Mouse (Mus musculus) ovary, postnatal 36 days (tissue): Measurements from ENCODE around the gene Ppp2r3a.

Experiments
- DNase-seq: peaks from one replicate; pipeline ENCODE4 v3.0.0; 2022; ENCODE audit warnings: low spot score, mixed read lengths

Ppp2r3a gene

GRCm38 (mm10) chr9:101250981-101251643 is 483 bp downstream of the Ppp2r3a start:
- peak; percentile 78 for DNase-seq

GRCm38 (mm10) chr9:101250486-101250885 is 1.1 kb downstream of the Ppp2r3a start:
- DNase-seq = no peak

- no peak for DNase-seq
Measured at GRCm38 (mm10) chr9:101249626-101250025, 2.0 kb downstream of the Ppp2r3a start.

DNA sequence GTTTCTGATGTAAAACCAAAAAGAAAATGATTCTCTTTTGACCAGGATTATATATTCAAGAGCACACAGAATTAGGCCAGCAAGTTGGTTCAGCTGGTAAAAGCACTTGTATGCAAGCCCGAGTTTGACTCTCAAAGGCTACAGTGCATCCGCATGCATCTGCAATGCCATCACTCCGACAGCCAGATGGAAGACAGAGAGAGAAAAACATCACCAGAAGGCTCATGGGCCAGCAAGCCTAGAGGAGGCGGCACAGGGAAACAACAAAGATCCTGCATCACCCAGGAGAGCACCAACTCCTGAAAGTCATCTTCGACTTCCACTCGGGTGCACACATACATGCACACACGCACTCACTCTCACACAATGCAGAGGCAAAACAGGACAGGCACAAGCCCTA is 4.1 kb downstream of the Ppp2r3a start:
- no peak for DNase-seq

DNA sequence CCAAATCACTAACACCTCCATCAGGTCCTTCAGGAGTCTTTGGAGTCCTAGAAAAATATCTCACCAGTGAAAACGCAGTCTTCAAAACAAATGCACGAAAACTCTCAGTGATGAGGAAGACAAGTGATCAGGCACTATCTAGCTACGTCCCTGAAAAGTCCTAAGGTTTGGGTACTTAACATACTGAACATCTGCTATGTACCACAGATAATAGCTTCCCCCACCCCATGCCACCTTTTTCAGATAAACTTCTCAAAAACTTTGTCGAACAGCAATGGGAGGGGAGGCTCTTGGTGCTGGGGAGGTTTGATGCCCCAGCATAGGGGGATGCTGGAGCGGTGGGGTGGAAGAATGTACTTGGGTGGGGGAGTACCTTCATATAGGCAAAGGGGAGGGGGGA is 6.1 kb downstream of the Ppp2r3a start:
- no peak for DNase-seq

DNA sequence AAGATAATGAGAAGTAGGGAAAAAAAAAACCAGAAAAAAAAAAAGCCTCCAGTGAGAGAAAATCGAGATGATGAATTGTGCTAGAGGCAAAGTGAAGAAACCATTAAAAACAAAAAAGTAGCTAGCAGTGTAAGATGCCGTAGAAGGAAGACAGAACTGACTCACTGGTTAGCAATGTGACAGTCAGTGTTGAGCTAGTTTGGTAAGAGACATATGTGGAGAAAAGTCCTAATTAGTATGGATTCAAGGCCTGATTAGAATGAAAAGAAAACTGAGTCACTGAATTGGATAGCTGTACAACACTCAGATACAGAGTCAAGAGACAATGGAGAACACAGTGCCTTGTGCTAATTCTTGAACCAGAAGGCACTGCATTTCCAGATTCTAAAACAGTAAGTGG is 7.9 kb downstream of the Ppp2r3a start:
- DNase-seq = no peak

DNA sequence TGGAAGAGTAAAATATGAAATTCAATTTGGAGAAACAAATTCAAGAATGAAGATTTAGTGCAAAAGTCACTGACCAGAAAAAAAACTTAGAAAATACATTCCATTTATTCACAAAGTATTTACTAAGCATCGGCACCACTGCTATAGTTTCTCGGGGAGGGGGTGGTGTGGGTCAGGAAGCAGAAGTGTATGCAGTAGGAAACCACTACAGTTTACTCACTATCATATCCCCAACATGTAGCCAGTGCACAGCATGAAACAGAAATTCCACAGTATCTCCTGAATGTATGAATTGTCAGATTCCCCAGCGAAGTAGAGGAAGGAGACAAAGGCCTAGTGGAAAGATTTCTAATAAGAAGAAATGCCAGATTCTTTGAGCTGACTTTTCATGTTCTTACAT is 11.4 kb downstream of the Ppp2r3a start:
- no peak for DNase-seq

DNA sequence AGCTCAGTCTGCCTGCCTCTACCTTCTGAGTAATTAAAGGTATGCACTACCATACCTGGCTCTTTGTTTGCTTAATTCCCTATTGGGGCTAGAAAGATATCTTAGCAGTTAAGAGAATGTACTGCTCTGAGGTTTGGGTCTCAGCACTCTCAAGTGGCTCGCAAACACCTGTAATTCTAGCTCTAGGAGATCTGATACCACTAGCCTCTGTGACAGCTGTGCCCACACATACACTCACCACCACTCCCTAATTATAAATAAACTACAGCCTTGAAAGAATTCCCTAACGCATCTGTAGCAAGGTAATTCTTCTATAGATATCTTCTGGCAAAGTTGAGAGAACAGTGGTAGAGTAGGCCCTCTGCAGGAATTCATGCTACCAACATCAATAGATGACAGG is 15.8 kb downstream of the Ppp2r3a start:
- no peak for DNase-seq

DNA sequence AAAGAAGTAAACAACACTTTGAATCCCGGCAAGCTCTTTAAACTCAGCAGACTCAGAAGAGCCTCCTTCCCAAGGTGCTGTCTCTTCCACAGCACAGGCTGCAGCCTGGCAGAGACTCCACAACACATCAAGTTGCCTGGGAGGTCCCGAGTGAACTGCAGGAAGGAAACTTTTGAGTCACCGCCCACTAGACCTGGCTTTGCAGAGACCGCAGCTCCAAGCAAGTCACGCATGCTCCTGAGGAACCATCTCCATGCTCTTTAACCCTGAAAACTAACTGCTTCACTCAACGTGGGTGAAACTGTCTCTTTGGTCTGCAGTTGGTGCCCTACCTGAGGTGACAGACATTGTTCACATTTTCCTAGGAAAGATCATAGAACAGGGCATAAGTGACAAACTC is 19.6 kb downstream of the Ppp2r3a start:
- no peak for DNase-seq

DNA sequence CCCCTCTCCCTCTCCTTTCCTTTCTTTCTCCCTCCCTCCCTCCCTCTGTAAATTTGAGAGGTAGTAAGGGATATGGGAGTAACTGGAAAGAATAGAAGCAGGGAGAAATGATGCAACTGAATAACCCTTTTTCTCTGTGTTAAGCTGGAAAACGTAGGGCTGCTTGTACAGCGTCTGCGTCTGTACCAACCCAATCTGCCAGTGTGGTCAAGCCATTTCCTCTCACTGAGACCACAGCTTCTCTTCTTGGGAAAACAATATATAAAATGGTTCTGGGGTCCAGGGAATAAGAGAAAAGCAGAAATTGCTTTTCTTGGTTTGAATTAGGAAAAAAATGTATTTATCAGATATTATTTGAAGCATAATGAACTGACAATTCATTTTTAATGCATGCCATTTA is 21.6 kb downstream of the Ppp2r3a start:
- no peak for DNase-seq

GRCm38 (mm10) chr9:101228892-101229291 is 22.7 kb downstream of the Ppp2r3a start:
- no peak for DNase-seq

- no peak for DNase-seq
Measured at GRCm38 (mm10) chr9:101207984-101208383, 43.6 kb downstream of the Ppp2r3a start.

GRCm38 (mm10) chr9:101206516-101206915 is 45.1 kb downstream of the Ppp2r3a start:
- no peak for DNase-seq

GRCm38 (mm10) chr9:101205216-101205615 is 46.4 kb downstream of the Ppp2r3a start:
- no peak for DNase-seq

DNA sequence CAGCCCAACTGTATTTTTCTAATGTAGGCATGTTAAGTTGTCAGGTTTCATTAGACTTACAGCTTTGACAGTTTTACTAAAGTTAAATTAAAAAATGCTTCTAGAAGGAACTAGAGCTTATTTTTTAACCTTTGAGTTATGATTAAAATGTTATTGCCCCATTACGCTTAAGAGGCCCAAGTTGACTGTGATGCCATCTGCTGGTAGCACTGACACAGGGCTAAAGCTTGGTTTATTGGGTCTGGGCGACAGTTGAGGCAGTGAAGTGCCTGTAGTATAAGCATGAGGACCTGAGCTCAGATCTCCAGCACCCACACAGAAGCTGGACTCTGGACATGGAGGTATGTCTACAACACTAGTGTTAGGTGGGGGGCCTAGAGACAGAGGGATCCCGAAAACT is 47.5 kb downstream of the Ppp2r3a start:
- DNase-seq = no peak

DNA sequence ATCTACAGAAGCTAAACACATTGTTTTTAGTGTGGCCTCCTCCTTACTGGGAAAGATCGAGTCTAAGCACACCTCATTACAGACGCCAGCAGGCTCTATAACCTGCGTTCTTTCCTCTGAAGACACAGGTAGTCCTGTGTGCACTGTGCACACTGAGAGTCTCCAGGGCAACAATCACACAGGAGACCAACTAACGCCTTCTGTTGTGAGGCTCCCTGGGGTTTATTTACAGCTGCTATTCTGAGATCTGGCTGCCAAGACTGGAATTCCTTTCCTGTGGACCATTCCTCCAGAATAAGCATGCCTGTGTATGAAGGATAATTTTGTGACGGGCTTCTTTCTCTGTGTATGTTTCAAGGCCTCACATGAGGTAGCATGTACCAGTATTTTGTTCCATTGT is 51.0 kb downstream of the Ppp2r3a start:
- no peak for DNase-seq

DNA sequence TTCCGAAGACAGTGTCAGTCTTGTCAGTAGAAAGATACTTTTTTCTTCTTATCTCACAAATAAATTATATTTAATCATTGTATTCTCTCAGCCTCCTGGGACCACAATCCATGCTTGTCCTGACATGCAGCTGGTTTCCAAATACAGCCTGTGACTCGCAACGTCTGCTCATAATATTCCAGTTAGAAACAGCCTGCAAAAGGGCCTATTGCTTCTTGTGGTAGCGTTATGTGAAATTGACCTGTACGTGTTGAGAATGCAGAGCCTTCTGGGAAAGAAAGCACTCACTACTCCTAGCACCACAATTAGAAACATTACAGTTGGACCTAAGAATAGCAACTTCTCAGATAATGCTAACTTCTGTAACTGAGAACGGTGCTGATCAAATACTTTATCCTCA is 52.8 kb downstream of the Ppp2r3a start:
- no peak for DNase-seq

- DNase-seq = no peak
Measured at GRCm38 (mm10) chr9:101198261-101198660, 53.3 kb downstream of the Ppp2r3a start.

GRCm38 (mm10) chr9:101181962-101182701 is 69.5 kb downstream of the Ppp2r3a start:
- DNase-seq = peak; percentile 71

DNA sequence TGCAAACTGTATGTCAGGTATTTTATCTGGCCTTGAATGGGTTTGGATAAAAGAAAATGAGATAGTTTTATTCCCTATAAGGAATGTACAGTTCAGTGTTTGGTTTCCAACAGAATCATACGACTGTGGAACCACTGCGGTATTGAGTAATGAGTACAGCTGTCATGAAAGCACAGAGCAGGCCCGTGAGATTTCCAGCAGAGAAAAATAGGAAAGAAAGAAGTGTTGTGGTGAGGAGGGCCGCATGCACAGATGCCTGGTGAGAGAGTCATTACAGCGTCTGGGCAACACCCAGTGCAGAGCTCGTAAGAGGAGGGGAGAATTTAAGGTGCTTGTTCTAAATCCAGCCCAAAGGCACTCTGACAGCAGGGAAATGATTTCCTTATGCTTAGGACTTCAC is 70.3 kb downstream of the Ppp2r3a start:
- no peak for DNase-seq

GRCm38 (mm10) chr9:101180234-101180633 is 71.4 kb downstream of the Ppp2r3a start:
- DNase-seq = no peak

- no peak for DNase-seq
Measured at GRCm38 (mm10) chr9:101160627-101161026, 91.0 kb downstream of the Ppp2r3a start.

DNA sequence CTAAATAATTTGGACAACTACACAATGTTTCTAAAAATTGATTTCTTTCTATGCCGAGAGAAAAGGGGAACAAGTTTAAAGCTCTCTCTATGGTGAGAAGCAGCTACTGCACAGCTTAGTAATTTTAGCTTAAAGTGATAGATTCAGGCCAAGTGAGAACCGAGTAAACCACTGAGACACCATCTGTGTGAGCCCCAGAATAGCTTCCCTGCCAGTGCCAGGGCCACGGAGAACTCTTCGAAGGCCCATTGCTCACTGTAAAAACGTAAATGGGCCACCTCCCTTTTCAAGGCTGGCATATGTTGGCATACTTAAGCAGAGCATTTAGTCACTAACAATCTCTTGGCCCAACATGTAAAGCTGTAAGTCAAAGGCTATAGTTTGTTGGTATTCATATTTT is 91.5 kb downstream of the Ppp2r3a start:
- DNase-seq = no peak

- no peak for DNase-seq
Measured at GRCm38 (mm10) chr9:101159431-101159830, 92.2 kb downstream of the Ppp2r3a start.
